In genomic region chr13:45388889-45389288, GRCm38 (mm10) we compare ENCODE assay signal across 8 mouse cellular contexts. TPM values are rescaled to one million over a fixed set of nuclear protein-coding genes. Genes with fewer than 3 reads are reported as not detected.
DNase-seq lines count a peak whose midpoint lies in the region; ATAC-seq lines count a peak whose summit lies in the region.

No protein-coding gene starts in this region.

- peaks cover 4% of the 10 kb centered on the region; the same call in 1 of the 2 replicates for H3K9me3 ChIP-seq in heart, embryonic 16.5 days (replicated peaks; ENCODE audit: control insufficient read depth, low read length)
- no peaks in the 10 kb centered on the region for H3K9me3 ChIP-seq in embryonic facial prominence, embryonic 11.5 days (replicated peaks; ENCODE audit: control insufficient read depth, low read length)
- H3K9me3 ChIP-seq in hindbrain, embryonic 14.5 days (ENCODE audit: control insufficient read depth, low read length) = no peaks in the 10 kb centered on the region
- no peaks in the 10 kb centered on the region for H3K9me3 ChIP-seq in midbrain, embryonic 12.5 days

- peak overlapping the region; percentile 9; the same call in 1 of the 2 replicates for H3K27ac ChIP-seq in heart, embryonic 16.5 days (ENCODE audit: low read length)
- no peak overlapping the region for H3K27ac ChIP-seq in embryonic facial prominence, embryonic 11.5 days (replicated peaks; ENCODE audit: low read depth, low read length)
- H3K27ac ChIP-seq in hindbrain, embryonic 14.5 days = no peak overlapping the region
- H3K27ac ChIP-seq in midbrain, embryonic 12.5 days (replicated peaks) = no peak overlapping the region

- DNase-seq in heart, postnatal 4 days = no peak
- no peak for DNase-seq in embryonic facial prominence, embryonic 11.5 days (ENCODE audit: low spot score)
- DNase-seq in hindbrain, embryonic 14.5 days (ENCODE audit: low spot score) = no peak
- DNase-seq in testis, postnatal 14 days (ENCODE audit: low spot score) = no peak
- no peak for DNase-seq in thymus, postnatal 14 days
- no peak for DNase-seq in embryo, embryonic 11 days

- peak overlapping the region; percentile 97 for H3K4me2 ChIP-seq in heart, embryonic 16.5 days (ENCODE audit: low read depth, low read length)
- H3K4me2 ChIP-seq in embryonic facial prominence, embryonic 11.5 days (ENCODE audit: low read depth, low read length) = peak overlapping the region; percentile 87
- peak overlapping the region; percentile 98 for H3K4me2 ChIP-seq in hindbrain, embryonic 14.5 days (replicated peaks)
- H3K4me2 ChIP-seq in midbrain, embryonic 12.5 days (replicated peaks) = peak overlapping the region; percentile 98

- peak overlapping the region; percentile 91 for H3K4me3 ChIP-seq in heart, embryonic 16.5 days (ENCODE audit: low read length)
- peak overlapping the region; percentile 89 for H3K4me3 ChIP-seq in embryonic facial prominence, embryonic 11.5 days (ENCODE audit: low read depth, low read length)
- peak overlapping the region; percentile 71 for H3K4me3 ChIP-seq in hindbrain, embryonic 14.5 days (replicated peaks; ENCODE audit: low read length)
- peak overlapping the region; percentile 67 for H3K4me3 ChIP-seq in midbrain, embryonic 12.5 days

- H3K36me3 ChIP-seq in heart, embryonic 16.5 days (ENCODE audit: control insufficient read depth, insufficient read depth) = no peaks in the 10 kb centered on the region
- no peaks in the 10 kb centered on the region for H3K36me3 ChIP-seq in embryonic facial prominence, embryonic 11.5 days (replicated peaks; ENCODE audit: control insufficient read depth, insufficient read depth, low read depth, low read length)
- H3K36me3 ChIP-seq in hindbrain, embryonic 14.5 days (replicated peaks; ENCODE audit: control insufficient read depth, insufficient read depth) = no peaks in the 10 kb centered on the region
- H3K36me3 ChIP-seq in midbrain, embryonic 12.5 days = no peaks in the 10 kb centered on the region

- no peak for ATAC-seq in heart, embryonic 16.5 days (replicated peaks; ENCODE audit: extremely low read depth, insufficient read depth, low FRiP score)
- ATAC-seq in embryonic facial prominence, embryonic 11.5 days (replicated peaks; ENCODE audit: insufficient number of reproducible peaks, low FRiP score, low TSS enrichment, low read depth) = no peak
- no peak for ATAC-seq in hindbrain, embryonic 14.5 days (ENCODE audit: low FRiP score)
- ATAC-seq in midbrain, embryonic 12.5 days (ENCODE audit: low FRiP score, low read depth) = no peak

- no peaks in the 10 kb centered on the region; the same call in 1 of the 2 replicates for H3K27me3 ChIP-seq in heart, embryonic 16.5 days (ENCODE audit: control insufficient read depth, insufficient read depth, low read length)
- H3K27me3 ChIP-seq in embryonic facial prominence, embryonic 11.5 days (ENCODE audit: control insufficient read depth, insufficient read depth, low read length) = no peaks in the 10 kb centered on the region
- H3K27me3 ChIP-seq in hindbrain, embryonic 14.5 days (ENCODE audit: control insufficient read depth, insufficient read depth, low read length) = 0 out of 2 replicates have a peak, but pooled peaks cover 2% of the 10 kb centered on the region
- peaks cover 27% of the 10 kb centered on the region for H3K27me3 ChIP-seq in midbrain, embryonic 12.5 days

- 41% methylated on average over 4 of the region's 4 CpGs for WGBS in heart, embryonic 16.5 days
- 38% methylated on average over 4 of the region's 4 CpGs for WGBS in embryonic facial prominence, embryonic 11.5 days
- WGBS in hindbrain, embryonic 14.5 days = 43% methylated on average over 4 of the region's 4 CpGs
- WGBS in midbrain, embryonic 12.5 days = 30% methylated on average over 4 of the region's 4 CpGs

- H3K9ac ChIP-seq in heart, embryonic 16.5 days (ENCODE audit: low read length) = peak overlapping the region; percentile 69
- no peak overlapping the region for H3K9ac ChIP-seq in embryonic facial prominence, embryonic 11.5 days (replicated peaks; ENCODE audit: low read length)
- H3K9ac ChIP-seq in hindbrain, embryonic 14.5 days = peak overlapping the region; percentile 39; the same call in 1 of the 2 replicates
- H3K9ac ChIP-seq in midbrain, embryonic 12.5 days (replicated peaks) = no peak overlapping the region; the same call in 1 of the 2 replicates

- peaks cover 31% of the 10 kb centered on the region for H3K4me1 ChIP-seq in heart, embryonic 16.5 days (ENCODE audit: control insufficient read depth, insufficient read depth, low read length)
- H3K4me1 ChIP-seq in embryonic facial prominence, embryonic 11.5 days (ENCODE audit: control insufficient read depth, insufficient read depth, low read length) = peaks cover 3% of the 10 kb centered on the region; the same call in 1 of the 2 replicates
- H3K4me1 ChIP-seq in hindbrain, embryonic 14.5 days (replicated peaks; ENCODE audit: control insufficient read depth, insufficient read depth, low read length) = peaks cover 18% of the 10 kb centered on the region
- peaks cover 11% of the 10 kb centered on the region for H3K4me1 ChIP-seq in midbrain, embryonic 12.5 days

RNA-seq across cellular contexts. Expression of gene Mylip, which starts 0.7 kb away (rescaled TPM):
- 10.1 and 13.2 TPM in 2 replicates for polyA plus RNA-seq in heart, embryonic 16.5 days (2015; fragmentation: Nextera tagmentation; extraction: Ambion mirVana)
- total RNA-seq in heart, postnatal 4 days (2021) = 1 to 10 TPM; 5.3 to 6.8 TPM
- 8.2 and 8.7 TPM in 2 replicates for polyA plus RNA-seq in embryonic facial prominence, embryonic 11.5 days (2014; fragmentation: Nextera tagmentation; extraction: Ambion mirVana)
- polyA plus RNA-seq in hindbrain, embryonic 14.5 days (2014; fragmentation: Nextera tagmentation; extraction: Ambion mirVana) = 4.8 and 5.2 TPM in 2 replicates
- polyA plus RNA-seq in midbrain, embryonic 12.5 days (2016; fragmentation: Nextera tagmentation; extraction: Ambion mirVana) = 7.4 and 10.5 TPM in 2 replicates

Comparison
In these comparisons a context has a peak if more than half of its experiments do, and no peak if none do; other contexts are left out.
1. H3K9ac ChIP-seq: peak in heart, embryonic 16.5 days (single experiment) and hindbrain, embryonic 14.5 days (single experiment); none in embryonic facial prominence, embryonic 11.5 days (single experiment) and midbrain, embryonic 12.5 days (single experiment).
2. Peak in every context shown above with its lines, with median percentiles within 50 percentile points of each other: H3K4me2 ChIP-seq and H3K4me3 ChIP-seq.